Mouse (Mus musculus) adrenal gland (tissue): Measurements from ENCODE around the gene C130050O18Rik.

Source experiments
- intact Hi-C: fragments of 180-260 bp; cut with DNase I; formaldehyde crosslinking; loops from one replicate; pipeline ENCODE4 v1.15.1; 2025
- microRNA-seq, 2 experiments: library from miRNA; unstranded; fragments of <30 nt; microRNA quantifications; one replicate each; pipeline ENCODE4; 2019

Gene C130050O18Rik

GRCm38 (mm10) chr5:139449926-139450325 lies 44.8 kb downstream of the C130050O18Rik start:
- intact Hi-C loops, result no loop called here

GRCm38 (mm10) chr5:139453031-139453430 lies 48.0 kb downstream of the C130050O18Rik start:
- intact Hi-C loops, result no loop called here

- intact Hi-C loops, result no loop called here
These were observed 50.1 kb downstream of the C130050O18Rik start for GRCm38 (mm10) chr5:139455166-139455565.

- intact Hi-C loops, result no loop called here
These were observed 52.2 kb downstream of the C130050O18Rik start for GRCm38 (mm10) chr5:139457241-139457640.

- intact Hi-C loops, result no loop called here
These were observed 54.9 kb downstream of the C130050O18Rik start for GRCm38 (mm10) chr5:139459938-139460337.

GRCm38 (mm10) chr5:139460384-139461067 lies 55.4 kb downstream of the C130050O18Rik start, which contains the start of gene 3110082I17Rik:
TSS of gene 3110082I17Rik (minus strand) at chr5:139460527.
- intact Hi-C loops, result no loop called here

- intact Hi-C loops, result loop anchor here (5.0 kb wide), 1 partner anchor 53 kb away; no protein-coding TSS in a partner anchor
These were observed 59.8 kb downstream of the C130050O18Rik start for GRCm38 (mm10) chr5:139464874-139465273.

Small RNA genes within 50 kb of the gene (microRNA-seq; reads per million reads assigned to microRNA genes)
- 319 to 379 reads per million in 2 experiments for gene Mir339
